Mouse (Mus musculus) R1 (cell line): ENCODE measurements around the gene Mob3b.

ENCODE experiments used
- DNase-seq: peaks from one replicate; pipeline ENCODE4 v3.0.0-alpha.2; 2018; ENCODE audit warnings: low read depth, low spot score

The Mob3b gene

DNA sequence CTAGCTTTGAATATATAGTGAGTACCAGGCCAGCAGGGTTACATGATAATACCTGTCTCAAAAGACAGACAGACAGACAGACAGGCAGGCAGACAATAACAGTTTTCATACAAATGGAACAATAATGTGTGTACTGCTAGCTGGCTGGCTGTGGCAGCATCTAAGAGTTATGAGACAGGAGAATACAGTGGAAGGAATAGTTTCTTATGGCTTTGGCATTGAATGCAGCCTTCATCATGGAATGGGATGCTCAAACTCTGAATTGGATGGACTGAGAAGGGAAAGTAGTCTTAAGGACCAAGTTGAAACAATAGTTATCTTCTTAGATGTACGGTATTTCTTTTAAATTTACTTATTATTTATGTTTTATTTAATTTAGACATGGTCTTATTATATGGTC is 258.0 kb downstream of the Mob3b start:
- DNase-seq: no peak
